Mouse (Mus musculus) liver, adult 2 months (tissue): ENCODE data around the gene Adamts16. TPM values are rescaled to one million over a fixed set of nuclear protein-coding genes. Genes with fewer than 3 reads are reported as not detected.

Experiments used
- DNase-seq: peaks from one replicate; pipeline ENCODE4 v3.0.0-alpha.2; 2011; ENCODE audit warnings: low read depth, low spot score; ENCODE audit errors: extremely low read depth
- H3K27ac ChIP-seq: fragments of 200-500 bp; replicated peaks from 2 replicates; pipeline ENCODE4 v1.5.1; 2012; ENCODE audit warnings: low read depth, mild to moderate bottlenecking, control low read depth, inconsistent platforms, low read length; ENCODE audit not compliant: insufficient read depth
- H3K27me3 ChIP-seq: fragments of 200-500 bp; 2 replicates; pipeline ENCODE4 v1.6.1; 2012; ENCODE audit warnings: mild to moderate bottlenecking, moderate library complexity, low read length, inconsistent platforms; ENCODE audit not compliant: control insufficient read depth, insufficient read depth
- H3K36me3 ChIP-seq: fragments of 200-500 bp; 2 replicates; pipeline ENCODE4 v1.6.1; 2012; ENCODE audit warnings: low read length, inconsistent platforms; ENCODE audit not compliant: control insufficient read depth, insufficient read depth
- H3K4me1 ChIP-seq: fragments of 200-500 bp; 2 replicates; pipeline ENCODE4 v1.6.1; 2011; ENCODE audit warnings: low read length; ENCODE audit not compliant: control insufficient read depth, insufficient read depth
- H3K4me3 ChIP-seq: fragments of 200-500 bp; 2 replicates; pipeline ENCODE4 v1.5.1; 2011; ENCODE audit warnings: low read depth, mild to moderate bottlenecking, control low read depth, low read length, moderate library complexity; ENCODE audit not compliant: insufficient read depth
- H3K79me2 ChIP-seq: fragments of 200-500 bp; 2 replicates; pipeline ENCODE4 v1.6.1; 2012; ENCODE audit warnings: inconsistent platforms, mild to moderate bottlenecking, low read length, moderate library complexity; ENCODE audit not compliant: control insufficient read depth, insufficient read depth
- H3K9ac ChIP-seq: fragments of 200-500 bp; 2 replicates; pipeline ENCODE4 v1.6.1; 2012; ENCODE audit warnings: low read depth, mild to moderate bottlenecking, control low read depth, inconsistent platforms, low read length
- CTCF ChIP-seq: fragments of 200-500 bp; IDR thresholded peaks from 2 replicates; pipeline ENCODE4 v1.5.1; 2011; ENCODE audit warnings: low read depth, low read length, control low read depth
- POLR2A ChIP-seq: fragments of 200-500 bp; IDR thresholded peaks from 2 replicates; pipeline ENCODE4 v1.6.1; 2011; ENCODE audit warnings: low read length, control low read depth; ENCODE audit not compliant: insufficient read depth; ENCODE audit errors: extremely low read depth
- WGBS: fragments of 180-500 bp; shearing (Covaris S2); methylation state at CpG from one replicate; pipeline ENCODE4 v1.1.7; 2018; 5-methylcytosine and 5-hydroxymethylcytosine counted together
- polyA plus RNA-seq: library from polyadenylated mRNA; depleted of rRNA; stranded (reverse); fragments of >200 nt; gene quantifications from 2 replicates; pipeline ENCODE4 v1.2.3, GENCODE M21; 2012; rRNA removed
- total RNA-seq: library from RNA; depleted of rRNA; stranded (reverse); fragments of >200 nt; gene quantifications from 2 replicates; pipeline ENCODE4 v1.2.3, GENCODE M21; 2014; rRNA removed

The Adamts16 gene
- total and polyA plus RNA-seq, 2 experiments = 0.04 TPM; not detected in 1

- Histone ChIP-seq H3K4me1 (no peaks in the 10 kb centered on the region), H3K27ac (no peak overlapping the region), H3K36me3 (no peaks in the 10 kb centered on the region), H3K27me3 (no peaks in the 10 kb centered on the region), H3K79me2 (no peaks in the 10 kb centered on the region), H3K4me3 (no peak overlapping the region), H3K9ac (no peak overlapping the region)
- no peak for DNase-seq
- TF ChIP-seq CTCF = no peak
- no peak for TF ChIP-seq POLR2A
- 36% methylated on average over 2 of the region's 2 CpGs for WGBS
Measured at GRCm38 (mm10) chr13:70689452-70689960, 152.1 kb downstream of the Adamts16 start.

GRCm38 (mm10) chr13:70685825-70686224 is 155.8 kb downstream of the Adamts16 start:
- no peak for DNase-seq
- 68% methylated on average over 5 of the region's 5 CpGs for WGBS
- Histone ChIP-seq H3K4me1 (no peaks in the 10 kb centered on the region), H3K27me3 (no peaks in the 10 kb centered on the region), H3K27ac (no peak overlapping the region), H3K9ac (no peak overlapping the region), H3K79me2 (no peaks in the 10 kb centered on the region), H3K4me3 (no peak overlapping the region), H3K36me3 (no peaks in the 10 kb centered on the region)
- no peak for TF ChIP-seq POLR2A
- TF ChIP-seq CTCF = no peak

- no peak for DNase-seq
- 72% methylated on average over 7 of the region's 7 CpGs for WGBS
- Histone ChIP-seq H3K4me1 (no peaks in the 10 kb centered on the region), H3K4me3 (no peak overlapping the region), H3K27ac (no peak overlapping the region), H3K9ac (no peak overlapping the region), H3K79me2 (no peaks in the 10 kb centered on the region), H3K36me3 (no peaks in the 10 kb centered on the region), H3K27me3 (no peaks in the 10 kb centered on the region)
- no peak for TF ChIP-seq CTCF
- no peak for TF ChIP-seq POLR2A
Measured at GRCm38 (mm10) chr13:70684976-70685609, 156.5 kb downstream of the Adamts16 start.

GRCm38 (mm10) chr13:70681411-70682183 is 160.0 kb downstream of the Adamts16 start:
- Histone ChIP-seq H3K27ac (no peak overlapping the region), H3K9ac (no peak overlapping the region), H3K4me1 (no peaks in the 10 kb centered on the region), H3K36me3 (no peaks in the 10 kb centered on the region), H3K79me2 (no peaks in the 10 kb centered on the region), H3K27me3 (no peaks in the 10 kb centered on the region), H3K4me3 (no peak overlapping the region)
- 72% methylated on average over 7 of the region's 7 CpGs for WGBS
- no peak for TF ChIP-seq CTCF
- no peak for TF ChIP-seq POLR2A
- no peak for DNase-seq

GRCm38 (mm10) chr13:70680316-70680715 is 161.3 kb downstream of the Adamts16 start:
- Histone ChIP-seq H3K4me3 (no peak overlapping the region), H3K9ac (no peak overlapping the region), H3K27ac (no peak overlapping the region), H3K27me3 (no peaks in the 10 kb centered on the region), H3K36me3 (no peaks in the 10 kb centered on the region), H3K4me1 (no peaks in the 10 kb centered on the region), H3K79me2 (no peaks in the 10 kb centered on the region)
- TF ChIP-seq POLR2A (no peak), CTCF (no peak)
- DNase-seq = no peak
- 82% methylated on average over 3 of the region's 3 CpGs for WGBS

Other genes with a start within 250 kb of the Adamts16 start
- gene Ice1, start 204.2 kb downstream of the Adamts16 start, total RNA-seq = 12.2 and 14.5 TPM in 2 replicates
- 5.9 and 8.5 TPM in 2 replicates for gene Ice1, start 204.2 kb downstream of the Adamts16 start, polyA plus RNA-seq